Mouse (Mus musculus): ENCODE measurements around the gene Syce1l.

- TF ChIP-seq CTCF (IDR thresholded peaks at IDR 0.05; ENCODE audit: extremely low read depth, insufficient read depth, low read length) = no peak
- no peak for TF ChIP-seq POLR2A (IDR thresholded peaks at IDR 0.05; ENCODE audit: extremely low read depth, insufficient read depth, low read length)
Observed at GRCm38 (mm10) chr8:113598401-113598800, 44.6 kb upstream of the Syce1l start.

Measured in cortical plate, adult 2 months (tissue).